Mouse (Mus musculus) left cerebral cortex, postnatal 25 days (tissue): ENCODE results near the gene Gfra4. TPM values are rescaled to one million over a fixed set of nuclear protein-coding genes. Genes with fewer than 3 reads are reported as not detected.
"Not testable (repeated sequence)": the region's sequence is repeated elsewhere in the genome, so short reads cannot be mapped to it uniquely, and the experiment has no call there.

Source experiments
- DNase-seq, 2 experiments: peaks; one replicate each; pipeline ENCODE4 v3.0.0; 2022; ENCODE audit warnings: low spot score in 2 of 2, mixed read lengths in 1 of 2
- intact Hi-C: fragments of 180-260 bp; cut with DNase I; formaldehyde crosslinking; loops from one replicate; pipeline ENCODE4 v1.15.1; 2025
- total RNA-seq, 2 experiments: library from RNA; stranded (reverse); gene quantifications; 2 replicates each; pipeline ENCODE4 v1.2.3; 2021

The Gfra4 gene
- total RNA-seq, 2 experiments from 2014 or later, result 58.3 to 63.0 TPM

GRCm38 (mm10) chr2:131052862-131053418, 10.1 kb upstream of the Gfra4 start:
- no peak for DNase-seq
- intact Hi-C loops, result no loop called here

- DNase-seq, result no peak
- intact Hi-C loops, result no loop called here
These were observed 9.2 kb upstream of the Gfra4 start for GRCm38 (mm10) chr2:131052043-131052442.

DNA sequence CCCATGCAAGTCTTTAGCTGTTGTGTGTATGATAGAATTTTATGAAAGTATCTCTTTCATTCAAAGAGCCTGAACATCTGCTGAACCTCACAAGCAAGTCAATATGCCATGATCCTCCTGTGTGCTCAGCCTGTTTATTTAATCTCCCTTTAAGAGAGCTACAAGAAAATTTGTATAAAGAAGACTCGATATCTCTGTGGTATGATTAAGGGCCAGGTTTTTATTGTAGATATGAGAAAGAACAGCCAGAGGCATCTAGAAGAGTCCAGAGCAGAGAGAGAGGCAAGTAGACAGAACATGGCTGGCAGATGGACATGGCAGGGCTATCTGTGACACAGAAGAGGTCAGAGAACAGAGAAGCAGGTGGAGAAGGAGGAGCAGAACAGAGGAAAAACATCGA, 3.1 kb upstream of the Gfra4 start:
- no peak for DNase-seq
- intact Hi-C loops, result no loop called here

DNA sequence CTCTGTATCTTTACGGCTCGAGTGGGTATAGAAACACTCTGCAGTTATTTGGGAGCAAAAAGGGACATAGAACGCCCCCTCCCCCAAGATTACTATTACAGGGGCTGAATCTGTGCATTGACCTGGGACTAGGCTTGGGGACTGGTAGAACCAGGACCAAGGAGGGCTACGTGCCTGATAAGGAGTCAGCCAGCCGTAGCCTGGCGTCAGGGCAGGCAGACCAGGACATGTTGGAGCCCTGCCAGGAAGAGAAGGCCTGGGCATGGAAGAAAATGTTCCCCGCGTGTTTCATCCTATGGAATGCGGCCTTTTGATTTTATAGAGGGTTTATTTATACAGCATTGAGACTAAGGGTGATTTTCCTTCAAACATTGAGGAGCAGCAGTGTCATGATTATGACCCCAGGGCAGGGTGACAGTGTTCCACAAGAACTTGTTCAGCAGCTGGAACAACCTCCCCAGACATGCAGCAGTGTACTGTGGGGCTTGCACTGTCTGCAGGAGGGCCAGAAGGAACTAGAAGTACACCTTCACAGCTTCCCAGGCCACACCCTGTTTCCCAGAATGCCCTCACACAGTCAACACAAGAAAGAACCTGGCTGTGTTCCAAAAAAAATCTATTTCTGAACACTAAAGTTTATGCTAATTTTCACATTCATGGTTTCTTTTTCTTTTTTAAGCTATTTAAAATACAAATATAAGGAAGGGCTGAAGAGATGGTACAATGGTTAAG, 2.3 kb upstream of the Gfra4 start:
- DNase-seq, result no peak
- intact Hi-C loops, result loop anchor here (5.0 kb wide), 1 partner anchor 117 kb away; the partner anchor contains the start of gene 1700037H04Rik

- intact Hi-C loops, result loop anchor here (5.0 kb wide), 1 partner anchor 118 kb away; the partner anchor contains the start of gene 1700037H04Rik
- no peak for DNase-seq
These were observed 1.5 kb upstream of the Gfra4 start for GRCm38 (mm10) chr2:131044354-131044852.

DNA sequence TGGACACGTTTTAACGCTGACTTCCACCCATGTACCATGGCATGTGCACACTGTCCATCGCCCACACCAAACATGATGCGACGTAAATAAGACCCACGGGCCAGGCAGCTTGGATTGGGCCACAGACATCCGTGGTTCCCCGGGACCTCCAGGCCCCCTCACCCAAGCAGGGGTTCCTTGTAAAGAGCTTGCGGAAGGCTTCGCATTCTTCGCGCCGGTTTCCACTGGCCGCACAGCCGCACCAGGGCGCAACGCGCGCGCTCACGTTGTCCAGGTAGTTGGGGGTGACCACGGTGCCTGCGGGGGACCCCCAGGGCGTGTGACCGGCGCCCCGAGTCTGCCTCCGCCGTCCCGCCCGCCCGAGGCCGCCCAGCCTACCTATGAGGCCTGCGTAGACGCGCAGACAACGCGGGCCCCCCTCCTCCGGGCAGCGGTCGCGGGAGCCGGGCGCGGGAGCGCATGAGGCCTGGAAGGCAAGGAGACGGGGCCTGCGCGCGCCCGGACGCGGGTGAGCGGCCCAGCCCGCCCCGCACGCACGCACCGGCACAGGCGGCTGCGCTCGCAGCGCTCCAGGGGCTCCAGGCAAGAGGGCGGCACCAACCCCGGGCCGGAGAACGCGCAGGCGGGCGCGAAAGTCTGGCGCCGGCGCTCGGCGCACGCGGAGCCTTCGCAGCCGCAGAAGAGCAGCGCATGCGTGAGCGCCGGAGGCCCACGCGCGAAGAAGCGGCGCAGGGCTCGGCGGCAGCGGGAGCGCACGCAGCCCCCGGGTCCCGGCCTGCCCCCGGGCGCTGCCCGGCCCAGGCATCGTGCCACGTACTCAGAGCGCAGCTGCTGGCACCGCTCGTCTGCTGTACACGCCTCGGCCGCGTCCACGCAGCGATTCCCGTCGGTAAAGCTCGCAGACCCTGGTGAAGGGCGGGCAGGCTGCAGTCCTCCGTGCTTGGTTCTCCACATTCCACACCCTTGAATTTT, 1.7 kb downstream of the Gfra4 start:
- intact Hi-C loops, result loop anchor here (5.0 kb wide), 1 partner anchor 121 kb away; the partner anchor contains the start of gene 1700037H04Rik

GRCm38 (mm10) chr2:131038675-131039074, 4.2 kb downstream of the Gfra4 start:
- intact Hi-C loops, result no loop called here
- DNase-seq, result no peak

More for the DNA sequence above, 1.7 kb downstream of the Gfra4 start:
- DNase-seq, result peak; percentile 89 to 91

DNA sequence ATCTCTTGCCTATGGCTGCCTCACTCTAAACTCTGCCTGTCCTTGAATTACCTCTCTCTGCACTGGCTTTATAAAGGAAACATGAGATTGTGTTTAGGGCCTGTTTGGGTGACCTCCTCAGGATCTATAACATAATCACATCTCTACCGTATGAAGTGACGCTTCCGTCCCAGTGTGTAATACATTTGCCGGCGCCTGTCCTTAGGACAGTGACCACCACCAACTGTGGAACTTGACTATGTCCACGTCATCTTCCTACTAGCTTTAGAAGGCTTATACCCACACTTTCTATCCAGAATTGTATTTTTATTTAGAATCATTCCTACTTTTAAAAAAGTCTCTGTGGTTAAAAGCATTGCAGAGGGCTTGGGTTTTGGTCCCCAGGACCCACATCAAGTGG, 4.7 kb downstream of the Gfra4 start:
- intact Hi-C loops, result no loop called here
- DNase-seq, result no peak

- intact Hi-C loops, result no loop called here
- DNase-seq, result peak in 1 of 2 experiments; percentile 57
These were observed 5.5 kb downstream of the Gfra4 start for GRCm38 (mm10) chr2:131037226-131037990.

GRCm38 (mm10) chr2:131036757-131037156, 6.1 kb downstream of the Gfra4 start:
- no peak for DNase-seq
- intact Hi-C loops, result no loop called here

DNA sequence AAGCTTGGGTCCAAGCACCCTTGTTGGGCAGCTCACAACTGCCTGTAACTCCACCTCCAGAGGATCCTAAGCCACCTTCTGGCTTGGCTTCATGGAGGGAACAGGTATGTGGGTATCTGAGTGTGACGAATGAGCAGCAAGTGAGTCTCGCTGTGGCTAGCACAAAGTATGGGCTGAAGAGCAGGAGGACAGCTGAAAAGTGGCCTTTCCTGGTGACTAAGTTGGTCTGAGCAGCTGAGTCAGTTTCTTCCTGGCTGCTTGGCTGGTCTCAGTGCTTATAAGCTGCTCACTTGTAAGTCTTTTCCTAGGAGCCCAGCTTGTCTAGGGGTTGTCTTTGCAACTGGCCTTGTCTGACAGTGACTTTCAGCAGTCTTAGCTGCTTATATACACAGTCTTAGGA, 6.5 kb downstream of the Gfra4 start:
- intact Hi-C loops, result no loop called here
- DNase-seq, result no peak

DNA sequence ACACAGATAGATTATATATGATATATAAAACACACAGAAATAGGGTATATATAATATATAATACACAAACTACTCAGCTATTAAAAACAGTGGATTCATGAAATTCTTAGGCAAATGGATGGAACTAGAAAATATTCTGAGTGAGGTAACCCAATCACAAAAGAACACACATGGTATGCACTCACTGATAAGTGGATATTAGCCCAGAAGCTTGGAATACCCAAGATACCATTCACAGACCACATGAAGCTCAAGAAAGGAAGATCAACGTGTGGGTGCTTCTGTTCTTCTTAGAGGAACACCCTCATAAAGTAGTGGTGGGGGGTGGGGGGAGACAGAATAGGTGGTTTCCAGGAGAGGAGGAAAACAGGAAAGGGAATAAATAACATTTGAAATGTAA, 11.5 kb downstream of the Gfra4 start:
- intact Hi-C loops, DNase-seq: not testable (repeated sequence)

GRCm38 (mm10) chr2:131030998-131031397, 11.9 kb downstream of the Gfra4 start:
- intact Hi-C loops, result no loop called here
- no peak for DNase-seq

- intact Hi-C loops, result no loop called here
These were observed 12.3 kb downstream of the Gfra4 start for GRCm38 (mm10) chr2:131030561-131030960.

GRCm38 (mm10) chr2:131029065-131029935, 13.6 kb downstream of the Gfra4 start:
- intact Hi-C loops, result no loop called here
- peak in 1 of 2 experiments; percentile 39 for DNase-seq

More at GRCm38 (mm10) chr2:131030561-131030960, 12.3 kb downstream of the Gfra4 start:
- DNase-seq, result no peak

GRCm38 (mm10) chr2:131026941-131027340, 15.9 kb downstream of the Gfra4 start:
- intact Hi-C loops, result no loop called here
- no peak for DNase-seq

GRCm38 (mm10) chr2:131025230-131025629, 17.7 kb downstream of the Gfra4 start:
- DNase-seq, result no peak
- intact Hi-C loops, result no loop called here

- no peak for DNase-seq
- intact Hi-C loops, result no loop called here
These were observed 32.3 kb downstream of the Gfra4 start for GRCm38 (mm10) chr2:131010566-131010965.
